Mouse (Mus musculus): ENCODE data around the gene Gon7. TPM values are rescaled to one million over a fixed set of nuclear protein-coding genes. Genes with fewer than 3 reads are reported as not detected.

The Gon7 gene
- total RNA-seq, 1 experiment: 34.2 TPM

DNA sequence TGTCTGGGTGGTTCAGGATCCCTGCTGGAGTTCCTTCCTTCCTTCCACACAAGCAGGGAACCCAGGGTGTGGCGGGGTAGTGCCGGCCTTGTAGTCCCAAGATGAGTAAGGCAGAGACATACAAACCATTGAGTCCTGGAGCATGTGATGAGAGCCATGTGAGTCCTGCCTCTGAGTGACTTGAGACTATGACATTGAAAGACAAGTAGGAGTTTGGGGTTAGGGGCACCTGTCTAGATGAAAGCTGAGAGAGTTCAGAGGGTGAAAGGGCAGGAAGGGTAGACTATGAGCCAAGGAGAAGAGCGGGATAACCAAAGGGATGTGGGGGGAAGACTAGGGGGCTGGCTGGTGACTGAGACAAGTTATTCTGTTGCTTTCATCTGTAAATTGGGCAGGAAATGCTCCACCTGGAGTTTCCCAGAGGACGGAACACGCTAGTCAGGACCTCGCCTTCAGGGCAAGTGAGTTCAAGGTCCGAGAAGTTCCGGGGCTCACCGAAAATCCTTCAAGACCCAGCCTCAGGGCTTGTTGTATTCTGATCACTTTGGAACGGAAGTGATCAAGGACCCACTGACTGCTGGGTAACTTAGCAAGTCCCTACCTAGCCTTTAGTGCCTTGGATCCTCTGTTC, 50.7 kb downstream of the Gon7 start:
- in situ Hi-C loops (cut with MboI; ENCODE audit: low sequenced_read_pairs in 2 of 2, unreplicated experiment in 2 of 2): no loop called here
- no peaks in the 10 kb centered on the region for H3K36me3 ChIP-seq (ENCODE audit: control insufficient read depth, insufficient read depth, low read length, poor library complexity, severe bottlenecking)
- peak; percentile 83 for DNase-seq (ENCODE audit: low read depth, low spot score)
- no peaks in the 10 kb centered on the region for H3K9me3 ChIP-seq (ENCODE audit: control insufficient read depth, insufficient read depth, low read depth, low read length)
- peaks cover 1 to 33% of the 10 kb centered on the region in 2 experiments; a peak in 3 of 4 replicates for H3K4me1 ChIP-seq (ENCODE audit: control insufficient read depth in 2 of 2, insufficient read depth in 2 of 2, low read length in 2 of 2, poor library complexity in 1 of 2)
- peak overlapping the region; percentile 83 for H3K27ac ChIP-seq (ENCODE audit: insufficient read depth, low read depth, low read length, poor library complexity, severe bottlenecking)
- H3K9ac ChIP-seq (ENCODE audit: insufficient read depth, low read depth, low read length, poor library complexity, severe bottlenecking): peak overlapping the region; percentile 49; the same call in 1 of the 2 replicates
- TF ChIP-seq HCFC1 (IDR thresholded peaks at IDR 0.05; ENCODE audit: borderline replicate concordance, insufficient read depth, low read length) (no peak), CHD2 (IDR thresholded peaks at IDR 0.05; ENCODE audit: low read depth, low read length) (no peak), ZNF384 (IDR thresholded peaks at IDR 0.05; ENCODE audit: low read depth, low read length) (no peak), MAFK (IDR thresholded peaks at IDR 0.05; ENCODE audit: insufficient read depth, low read depth, low read length) (no peak), ZC3H11A (IDR thresholded peaks at IDR 0.05; ENCODE audit: borderline replicate concordance, low read depth, low read length) (no peak)
- no peak overlapping the region for H3K4me3 ChIP-seq (ENCODE audit: insufficient read depth in 1 of 2, low read depth in 1 of 2, low read length in 2 of 2, poor library complexity in 1 of 2, severe bottlenecking in 1 of 2)

DNA sequence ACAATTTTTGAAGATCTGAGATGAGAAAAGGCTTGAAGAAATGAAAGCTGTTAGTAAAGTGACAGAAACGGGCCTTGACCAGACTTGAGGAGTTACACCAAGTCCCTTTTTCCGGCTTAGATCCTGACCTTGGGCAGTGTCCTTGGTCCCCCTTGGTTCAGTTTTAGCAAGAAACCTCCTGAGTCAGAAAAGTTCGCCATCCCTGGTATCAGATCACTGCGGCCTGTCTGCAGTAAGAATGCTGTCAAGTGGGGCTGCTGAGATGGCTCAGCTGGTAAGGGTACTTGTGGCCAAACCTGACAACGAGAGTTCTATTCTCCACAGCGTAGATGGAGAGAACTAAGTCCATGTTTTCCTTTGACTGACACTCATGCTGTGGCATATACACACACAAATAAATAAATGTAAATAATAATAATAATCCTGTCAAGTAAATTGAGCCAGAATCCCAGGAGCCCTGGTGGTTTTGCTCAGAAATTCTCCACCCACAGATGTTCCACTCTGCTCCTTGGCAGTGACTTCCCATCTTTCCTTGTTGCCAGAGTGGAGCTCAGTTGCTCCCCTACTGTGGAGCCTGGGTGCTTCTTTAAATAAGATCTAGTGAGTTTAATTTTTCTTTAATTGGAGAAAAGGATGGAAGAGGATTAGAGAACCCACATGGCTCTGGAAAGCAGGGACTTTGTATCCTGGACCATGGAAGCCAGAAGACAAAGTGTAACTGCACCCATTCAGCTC, 51.5 kb downstream of the Gon7 start:
- no peak for DNase-seq (ENCODE audit: low read depth, low spot score)
- no peak for TF ChIP-seq ZC3H11A (IDR thresholded peaks at IDR 0.05; ENCODE audit: borderline replicate concordance, low read depth, low read length)
- no peak for TF ChIP-seq ZNF384 (IDR thresholded peaks at IDR 0.05; ENCODE audit: low read depth, low read length)
- TF ChIP-seq MAFK (IDR thresholded peaks at IDR 0.05; ENCODE audit: insufficient read depth, low read depth, low read length): no peak
- TF ChIP-seq HCFC1 (IDR thresholded peaks at IDR 0.05; ENCODE audit: borderline replicate concordance, insufficient read depth, low read length): no peak
- no peak for TF ChIP-seq CHD2 (IDR thresholded peaks at IDR 0.05; ENCODE audit: low read depth, low read length)
- Histone ChIP-seq H3K4me1 (ENCODE audit: control insufficient read depth in 2 of 2, insufficient read depth in 2 of 2, low read length in 2 of 2, poor library complexity in 1 of 2) (peaks cover 3 to 40% of the 10 kb centered on the region in 2 experiments; a peak in 3 of 4 replicates), H3K9me3 (ENCODE audit: control insufficient read depth, insufficient read depth, low read depth, low read length) (no peaks in the 10 kb centered on the region), H3K4me3 (ENCODE audit: insufficient read depth in 1 of 2, low read depth in 1 of 2, low read length in 2 of 2, poor library complexity in 1 of 2, severe bottlenecking in 1 of 2) (peak overlapping the region; percentile 73 to 92; a peak in 2 of 4 replicates), H3K36me3 (ENCODE audit: control insufficient read depth, insufficient read depth, low read length, poor library complexity, severe bottlenecking) (no peaks in the 10 kb centered on the region), H3K9ac (ENCODE audit: insufficient read depth, low read depth, low read length, poor library complexity, severe bottlenecking) (peak overlapping the region; percentile 49; the same call in 1 of the 2 replicates), H3K27ac (ENCODE audit: insufficient read depth, low read depth, low read length, poor library complexity, severe bottlenecking) (peak overlapping the region; percentile 83)
- in situ Hi-C loops (cut with MboI; ENCODE audit: low sequenced_read_pairs in 2 of 2, unreplicated experiment in 2 of 2): no loop called here

DNA sequence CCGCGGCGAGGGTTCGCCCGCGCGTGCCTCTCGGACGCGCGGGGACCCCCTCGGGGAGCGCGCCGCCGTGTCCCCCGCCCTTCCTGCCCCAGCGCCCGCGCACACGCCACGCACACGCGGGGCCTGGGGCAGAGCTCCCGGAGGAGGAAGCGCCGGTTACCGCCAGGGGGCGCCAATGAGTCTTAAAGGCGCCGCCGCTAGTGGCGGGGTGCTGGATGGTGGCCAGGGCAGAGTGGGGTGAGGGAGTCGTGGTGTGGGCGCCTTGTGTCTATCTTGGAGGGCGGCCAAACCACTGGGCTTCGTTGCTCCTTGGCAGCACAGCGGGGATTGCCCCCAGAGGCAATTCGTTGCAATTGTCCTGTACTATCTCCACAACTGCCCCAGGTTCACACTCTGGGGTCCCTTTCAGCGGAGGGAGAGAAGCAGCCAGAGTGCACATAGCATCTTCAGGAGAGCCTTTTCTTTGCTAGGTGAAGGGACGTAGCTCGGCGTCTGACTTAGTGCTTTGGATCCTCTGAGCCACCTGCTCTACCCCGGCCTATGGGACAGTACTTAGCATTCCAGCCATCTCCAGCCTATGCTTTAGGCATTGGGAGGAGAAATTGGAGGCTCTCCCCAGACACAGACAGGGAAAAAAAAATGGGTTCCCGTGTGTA, 52.3 kb downstream of the Gon7 start:
- TF ChIP-seq ZC3H11A (IDR thresholded peaks at IDR 0.05; ENCODE audit: borderline replicate concordance, low read depth, low read length) (no peak), CHD2 (IDR thresholded peaks at IDR 0.05; ENCODE audit: low read depth, low read length) (no peak), MAFK (IDR thresholded peaks at IDR 0.05; ENCODE audit: insufficient read depth, low read depth, low read length) (no peak), ZNF384 (IDR thresholded peaks at IDR 0.05; ENCODE audit: low read depth, low read length) (no peak), HCFC1 (IDR thresholded peaks at IDR 0.05; ENCODE audit: borderline replicate concordance, insufficient read depth, low read length) (no peak)
- Histone ChIP-seq H3K9me3 (ENCODE audit: control insufficient read depth, insufficient read depth, low read depth, low read length) (no peaks in the 10 kb centered on the region), H3K9ac (ENCODE audit: insufficient read depth, low read depth, low read length, poor library complexity, severe bottlenecking) (peak overlapping the region; percentile 86), H3K4me1 (ENCODE audit: control insufficient read depth in 2 of 2, insufficient read depth in 2 of 2, low read length in 2 of 2, poor library complexity in 1 of 2) (peaks cover 8 to 38% of the 10 kb centered on the region in 2 experiments), H3K27ac (ENCODE audit: insufficient read depth, low read depth, low read length, poor library complexity, severe bottlenecking) (peak overlapping the region; percentile 76), H3K36me3 (ENCODE audit: control insufficient read depth, insufficient read depth, low read length, poor library complexity, severe bottlenecking) (no peaks in the 10 kb centered on the region), H3K4me3 (ENCODE audit: insufficient read depth in 1 of 2, low read depth in 1 of 2, low read length in 2 of 2, poor library complexity in 1 of 2, severe bottlenecking in 1 of 2) (peak overlapping the region; percentile 73 to 92)
- peak; percentile 60 for DNase-seq (ENCODE audit: low read depth, low spot score)
- in situ Hi-C loops (cut with MboI; ENCODE audit: low sequenced_read_pairs in 2 of 2, unreplicated experiment in 2 of 2): no loop called here

GRCm38 (mm10) chr12:102704457-102705198, 53.0 kb downstream of the Gon7 start, which contains the start of gene Itpk1:
Itpk1 (minus strand) TSS chr12:102704930.
- peak within 1 kb of the TSS; percentile 86 for H3K9ac ChIP-seq (ENCODE audit: insufficient read depth, low read depth, low read length, poor library complexity, severe bottlenecking)
- peak within 1 kb of the TSS; percentile 92 to 96 for H3K4me3 ChIP-seq (ENCODE audit: insufficient read depth in 1 of 2, low read depth in 1 of 2, low read length in 2 of 2, poor library complexity in 1 of 2, severe bottlenecking in 1 of 2)
- H3K36me3 ChIP-seq (ENCODE audit: control insufficient read depth, insufficient read depth, low read length, poor library complexity, severe bottlenecking): no peaks in the 10 kb centered on the region
- in situ Hi-C loops (cut with MboI; ENCODE audit: low sequenced_read_pairs in 2 of 2, unreplicated experiment in 2 of 2): no loop called here
- no peaks in the 10 kb centered on the region for H3K9me3 ChIP-seq (ENCODE audit: control insufficient read depth, insufficient read depth, low read depth, low read length)
- DNase-seq (ENCODE audit: low read depth, low spot score): no peak
- TF ChIP-seq ZC3H11A (IDR thresholded peaks at IDR 0.05; ENCODE audit: borderline replicate concordance, low read depth, low read length): no peak
- TF ChIP-seq HCFC1 (IDR thresholded peaks at IDR 0.05; ENCODE audit: borderline replicate concordance, insufficient read depth, low read length): peak; percentile 23; the same call in 1 of the 2 replicates
- H3K27ac ChIP-seq (ENCODE audit: insufficient read depth, low read depth, low read length, poor library complexity, severe bottlenecking): peak within 1 kb of the TSS; percentile 76
- H3K4me1 ChIP-seq (ENCODE audit: control insufficient read depth in 2 of 2, insufficient read depth in 2 of 2, low read length in 2 of 2, poor library complexity in 1 of 2): peaks cover 8 to 42% of the 10 kb centered on the region in 2 experiments
